Mouse (Mus musculus): ENCODE results near the gene Plk2.

- TF ChIP-seq CTCF (IDR thresholded peaks at IDR 0.05; ENCODE audit: low read depth, low read length), result no peak
- TF ChIP-seq TAL1 (conservative IDR thresholded peaks at IDR 0.05; ENCODE audit: low read depth, low read length), result no peak
- TF ChIP-seq GATA1 (IDR thresholded peaks at IDR 0.05; ENCODE audit: borderline replicate concordance, low read length), result no peak
- TF ChIP-seq POLR2AphosphoS5 (IDR thresholded peaks at IDR 0.05; ENCODE audit: insufficient replicate concordance, low read depth, low read length), result no peak
- no peak for TF ChIP-seq GATA2 (IDR thresholded peaks at IDR 0.05; ENCODE audit: borderline replicate concordance, low read depth, low read length)
Measured at GRCm38 (mm10) chr13:110438624-110439023, 43.8 kb downstream of the Plk2 start.

All from G1E (cell line).